Mouse (Mus musculus): Measurements from ENCODE around the gene Rd3l. TPM values are rescaled to one million over a fixed set of nuclear protein-coding genes. Genes with fewer than 3 reads are reported as not detected.

Rd3l gene
- not detected in 2 replicates for total RNA-seq (2015)
- total RNA-seq (2017), result not detected in 2 replicates

GRCm38 (mm10) chr12:111980887-111981367 is at the start of gene Rd3l:
TSS of gene Rd3l (minus strand) at chr12:111981317.
- ATAC-seq (replicated peaks; ENCODE audit: poor library complexity), result no peak

DNA sequence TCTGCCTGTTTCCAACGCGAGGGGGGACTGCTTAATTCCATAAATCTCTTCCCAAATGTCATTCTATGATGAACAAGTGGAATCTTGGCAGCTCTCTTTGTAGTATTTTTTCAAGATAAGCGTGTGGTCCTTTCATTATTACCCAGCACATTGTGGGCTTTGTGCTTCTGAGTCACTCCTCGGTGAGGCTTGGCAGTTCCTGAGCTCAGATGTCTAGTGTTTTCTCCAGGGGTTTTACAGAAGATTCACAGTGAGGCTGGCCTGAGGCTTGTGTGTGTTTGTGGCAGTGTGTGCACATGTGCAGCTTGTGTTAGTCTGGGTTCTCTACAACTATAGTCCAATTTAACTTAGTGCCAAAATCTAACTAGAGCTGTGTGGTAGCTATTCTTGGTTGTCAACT is 46.3 kb upstream of the Rd3l start:
- no peak for ATAC-seq (replicated peaks; ENCODE audit: poor library complexity)

DNA sequence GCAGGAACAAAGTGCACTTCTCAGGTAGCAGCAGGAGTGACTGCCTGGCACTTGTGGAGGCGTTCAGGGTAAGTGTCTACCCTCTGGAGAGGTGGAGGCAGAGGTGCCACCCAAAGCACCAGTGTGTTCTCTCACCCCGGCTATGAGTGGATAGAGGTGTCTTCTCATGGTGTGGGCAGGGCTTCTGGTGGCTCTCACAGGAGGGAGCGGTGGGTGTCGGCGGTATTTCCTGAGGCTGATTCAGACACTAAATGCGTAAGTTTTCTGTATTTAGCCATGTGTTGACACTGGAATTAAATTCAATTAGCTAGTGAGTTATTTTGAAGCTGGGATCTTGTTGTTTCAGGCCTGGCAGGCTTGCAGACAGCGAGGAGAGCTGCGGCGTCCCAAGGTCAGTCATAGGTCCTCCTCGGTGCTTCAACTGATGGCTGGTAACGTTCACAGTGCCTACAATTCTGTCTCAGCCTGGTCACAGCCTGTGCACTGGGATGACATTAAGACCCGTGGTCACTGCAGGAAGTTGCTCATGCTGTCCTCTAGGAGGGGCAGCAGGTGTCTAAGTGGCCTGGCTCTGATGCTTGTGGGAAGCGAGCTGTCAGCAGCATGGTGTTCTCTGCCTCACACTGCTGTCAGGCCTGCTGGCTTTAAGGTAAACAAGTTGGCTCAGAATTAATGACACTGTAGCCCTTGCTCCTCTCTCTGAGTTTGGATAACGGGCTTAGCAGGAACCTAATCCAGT is 45.0 kb upstream of the Rd3l start:
- ATAC-seq (replicated peaks; ENCODE audit: poor library complexity), result no peak

- no peak for ATAC-seq (replicated peaks; ENCODE audit: poor library complexity)
Observed at GRCm38 (mm10) chr12:112025457-112025856, 44.3 kb upstream of the Rd3l start.

DNA sequence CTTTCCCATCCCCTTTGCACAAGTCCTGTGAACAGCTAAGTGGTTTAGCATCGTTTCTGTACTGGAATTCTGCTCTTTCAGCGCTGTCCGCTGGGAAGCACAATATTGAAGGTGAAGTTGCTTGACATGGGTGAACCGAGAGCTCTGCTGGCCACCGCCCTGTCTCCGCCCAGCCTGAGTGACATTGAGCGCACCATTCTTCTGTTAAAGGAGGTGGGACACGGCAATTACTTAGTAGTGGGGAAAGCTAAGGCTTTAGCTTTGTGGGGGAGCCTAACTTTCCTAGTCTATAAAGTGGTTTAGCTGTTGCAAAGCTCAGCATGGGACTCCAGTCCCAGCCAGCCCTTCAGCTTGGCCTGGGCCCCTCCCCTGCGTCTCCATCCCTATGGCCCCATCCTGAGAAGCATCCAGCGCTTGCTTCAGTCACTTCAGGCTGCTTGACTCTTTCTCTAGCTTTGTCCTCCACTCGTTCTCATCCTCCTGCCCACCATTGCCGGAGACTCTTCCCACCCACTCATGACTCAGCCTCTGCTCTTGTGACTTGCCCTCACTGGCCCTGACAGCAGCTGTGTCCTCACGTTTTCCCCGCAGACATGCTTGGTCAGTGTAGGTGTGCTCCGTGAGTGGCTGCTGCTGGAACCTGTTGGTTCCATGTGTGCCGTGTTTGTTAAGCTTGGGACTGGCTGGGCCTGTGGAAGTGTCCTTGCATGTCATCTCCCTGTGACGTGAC is 43.6 kb upstream of the Rd3l start:
- ATAC-seq (replicated peaks; ENCODE audit: poor library complexity), result no peak

- no peak for ATAC-seq (replicated peaks; ENCODE audit: poor library complexity)
Observed at GRCm38 (mm10) chr12:112023306-112023705, 42.2 kb upstream of the Rd3l start.

- ATAC-seq (replicated peaks; ENCODE audit: poor library complexity), result no peak
Observed at GRCm38 (mm10) chr12:112016346-112016745, 35.2 kb upstream of the Rd3l start.

- no peak for ATAC-seq (replicated peaks; ENCODE audit: poor library complexity)
Observed at GRCm38 (mm10) chr12:112013271-112013801, 32.2 kb upstream of the Rd3l start.

DNA sequence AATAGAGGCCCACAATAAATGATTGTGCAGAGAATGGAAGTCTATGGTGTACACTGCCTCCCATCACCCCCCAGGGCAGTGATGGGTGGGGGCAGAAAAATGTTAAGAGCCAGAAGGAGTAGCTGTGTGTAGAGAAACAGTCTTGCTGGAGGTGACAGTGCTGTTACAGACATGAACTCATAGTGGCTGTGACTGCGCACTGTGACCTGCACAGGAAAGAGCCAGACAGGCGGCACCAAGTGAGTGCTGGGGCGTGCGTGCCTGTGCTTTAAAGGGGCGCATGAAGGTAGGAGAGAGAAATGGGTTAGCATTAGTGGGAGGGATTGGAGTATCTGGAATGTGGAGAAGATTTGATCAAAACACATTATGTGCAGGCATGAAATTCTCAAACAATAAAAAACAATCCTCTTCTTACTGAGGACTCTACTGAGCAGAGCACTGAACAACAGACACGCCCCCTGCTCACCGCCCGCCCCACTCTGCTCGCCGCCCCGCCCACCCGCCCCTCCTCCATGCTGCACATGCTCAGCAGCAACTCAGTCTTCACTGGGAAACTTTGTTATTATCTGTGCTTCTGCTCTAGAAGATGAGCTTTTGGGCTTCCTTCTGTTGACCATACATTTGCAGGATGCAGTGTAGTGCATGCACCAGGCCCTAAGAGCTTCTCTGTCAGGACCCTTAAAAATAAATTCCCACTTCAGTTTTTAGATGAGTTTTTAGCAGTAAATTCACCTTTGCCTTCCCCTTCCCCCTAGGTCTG is 31.6 kb upstream of the Rd3l start:
- ATAC-seq (replicated peaks; ENCODE audit: poor library complexity), result no peak

DNA sequence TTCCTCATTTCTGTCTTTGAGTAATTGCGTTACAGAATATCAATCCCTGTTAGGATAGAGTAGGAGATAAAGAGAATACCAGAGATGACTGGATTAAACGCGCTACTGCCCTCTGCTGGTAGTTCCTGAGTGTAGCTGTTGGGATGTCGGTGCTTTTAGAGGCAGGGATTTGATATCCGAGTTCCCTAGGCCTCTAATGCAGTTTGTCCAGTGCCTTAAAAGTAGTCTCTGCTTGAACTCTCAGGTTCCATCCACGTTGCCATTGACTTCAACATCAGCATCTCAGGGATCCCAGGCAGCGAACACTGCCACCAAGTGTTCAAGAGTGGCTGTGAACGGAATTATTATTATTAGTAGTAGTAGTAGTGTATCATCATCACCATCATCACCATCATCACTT is 20.1 kb upstream of the Rd3l start:
- peak; percentile 81 for ATAC-seq (replicated peaks; ENCODE audit: poor library complexity)

DNA sequence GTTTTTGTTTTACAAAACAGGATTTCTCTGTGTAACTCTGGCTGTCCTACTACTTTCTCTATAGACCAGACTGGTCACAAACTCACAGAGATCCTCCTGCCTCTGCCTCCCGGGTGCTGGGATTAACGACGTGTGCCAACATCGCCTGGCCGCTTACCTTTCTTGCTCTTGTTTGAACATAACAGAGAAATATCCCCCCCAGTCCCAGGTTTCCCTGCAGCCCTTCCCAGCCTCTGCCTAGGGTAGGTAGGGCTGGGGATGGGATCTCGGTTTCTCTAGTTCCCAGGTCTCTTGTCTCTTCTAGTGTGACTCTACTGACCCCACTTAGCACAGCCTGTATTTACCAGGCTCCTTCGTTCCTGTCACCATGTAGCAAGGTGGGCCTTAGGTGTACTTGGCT is 18.6 kb upstream of the Rd3l start:
- ATAC-seq (replicated peaks; ENCODE audit: poor library complexity), result no peak

DNA sequence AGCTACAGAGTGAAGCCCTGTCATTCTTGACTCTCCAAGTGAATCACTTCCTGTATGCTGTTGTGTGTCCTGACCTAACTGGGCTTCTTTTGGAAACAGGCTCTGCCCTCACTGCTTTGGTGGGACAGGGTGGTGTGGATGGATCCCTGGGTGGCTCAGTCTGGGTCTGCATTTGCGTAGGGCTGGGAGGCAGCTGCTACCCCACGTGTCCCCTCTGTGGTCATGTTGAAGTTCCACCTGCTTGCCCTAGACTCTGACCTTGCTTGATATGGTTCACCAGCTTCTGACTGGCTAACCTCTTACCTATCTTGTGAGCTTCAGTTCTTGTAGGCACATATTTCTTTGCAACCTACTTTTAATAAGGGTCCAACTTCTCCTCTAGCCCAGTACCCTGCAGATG is 14.0 kb upstream of the Rd3l start:
- ATAC-seq (replicated peaks; ENCODE audit: poor library complexity), result no peak

- no peak for ATAC-seq (replicated peaks; ENCODE audit: poor library complexity)
Observed at GRCm38 (mm10) chr12:111992626-111993025, 11.5 kb upstream of the Rd3l start.

DNA sequence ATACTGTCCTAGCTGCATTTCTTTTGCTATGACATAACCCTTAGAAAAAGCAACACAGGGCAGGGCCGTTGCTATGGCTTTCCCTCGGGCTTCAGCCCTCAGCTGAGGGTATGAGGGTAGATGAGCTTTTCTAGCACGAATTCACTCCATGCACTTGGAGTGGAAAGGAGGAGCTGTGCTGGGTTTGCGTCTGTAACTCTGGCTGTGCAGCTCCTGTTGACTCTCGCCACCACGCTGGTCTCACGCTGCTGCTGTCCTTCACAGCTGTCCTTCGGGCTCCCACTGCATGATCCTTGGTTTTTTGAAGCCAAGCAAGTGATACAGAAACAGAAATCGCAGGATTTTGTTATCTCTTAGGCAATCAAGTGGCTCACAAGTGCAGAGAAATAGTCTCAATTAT is 5.6 kb upstream of the Rd3l start:
- no peak for ATAC-seq (replicated peaks; ENCODE audit: poor library complexity)

- peak; percentile 23; the same call in 1 of the 2 replicates for ATAC-seq (replicated peaks; ENCODE audit: poor library complexity)
Observed at GRCm38 (mm10) chr12:111983165-111983564, 2.0 kb upstream of the Rd3l start.

GRCm38 (mm10) chr12:111981831-111982230 is 714 bp upstream of the Rd3l start:
- ATAC-seq (replicated peaks; ENCODE audit: poor library complexity), result no peak

DNA sequence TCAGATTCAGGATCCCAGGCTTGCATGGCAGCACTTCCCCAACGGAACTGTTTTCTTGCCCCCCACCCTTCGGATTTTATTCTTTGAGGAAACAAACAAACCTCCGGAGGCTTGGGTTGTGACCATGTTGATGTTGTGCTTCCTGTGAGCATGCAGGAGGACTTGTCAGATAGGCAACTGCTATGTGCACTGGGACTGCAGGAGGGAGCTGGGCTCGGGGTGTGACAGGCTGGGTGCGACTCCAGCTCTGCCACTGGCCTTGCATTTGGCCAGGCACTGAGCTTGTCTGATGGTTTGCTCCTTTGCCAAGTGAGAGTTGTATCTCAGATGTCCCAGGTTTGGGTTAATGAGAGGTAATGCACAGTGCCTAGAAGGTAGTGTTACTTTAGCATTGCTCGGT is 2.8 kb downstream of the Rd3l start:
- peak; percentile 51 for ATAC-seq (replicated peaks; ENCODE audit: poor library complexity)

DNA sequence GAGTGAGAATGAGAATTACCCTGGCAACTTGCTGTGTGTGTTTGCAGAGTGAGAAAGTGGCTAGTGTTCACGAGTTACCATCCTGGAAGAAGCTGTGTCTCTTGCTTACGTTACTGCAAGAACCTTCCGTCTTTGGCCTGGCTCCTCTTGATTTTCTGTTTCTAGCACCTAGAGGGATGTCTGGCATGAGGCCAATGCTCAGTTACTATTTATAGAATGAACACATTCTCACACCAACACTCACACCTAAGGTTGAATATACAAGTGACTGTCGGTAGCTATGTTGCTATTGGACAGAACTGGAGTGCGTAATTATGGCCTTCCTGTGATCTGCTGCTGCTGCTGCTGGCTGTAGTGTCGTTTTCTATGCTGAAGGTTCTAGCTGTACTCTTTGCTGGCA is 4.0 kb downstream of the Rd3l start:
- no peak for ATAC-seq (replicated peaks; ENCODE audit: poor library complexity)

GRCm38 (mm10) chr12:111974578-111974977 is 6.5 kb downstream of the Rd3l start:
- peak; percentile 67 for ATAC-seq (replicated peaks; ENCODE audit: poor library complexity)

- ATAC-seq (replicated peaks; ENCODE audit: poor library complexity), result no peak
Observed at GRCm38 (mm10) chr12:111972504-111972903, 8.6 kb downstream of the Rd3l start.

GRCm38 (mm10) chr12:111971231-111971686 is 9.9 kb downstream of the Rd3l start, which contains the start of gene Tdrd9:
TSS of gene Tdrd9 (plus strand) at chr12:111971559.
- no peak for ATAC-seq (replicated peaks; ENCODE audit: poor library complexity)

Measured in megakaryocyte progenitor cell, adult 5-6 weeks (primary cell).